Mouse (Mus musculus): ENCODE data around the gene Klra2.

The Klra2 gene

DNA sequence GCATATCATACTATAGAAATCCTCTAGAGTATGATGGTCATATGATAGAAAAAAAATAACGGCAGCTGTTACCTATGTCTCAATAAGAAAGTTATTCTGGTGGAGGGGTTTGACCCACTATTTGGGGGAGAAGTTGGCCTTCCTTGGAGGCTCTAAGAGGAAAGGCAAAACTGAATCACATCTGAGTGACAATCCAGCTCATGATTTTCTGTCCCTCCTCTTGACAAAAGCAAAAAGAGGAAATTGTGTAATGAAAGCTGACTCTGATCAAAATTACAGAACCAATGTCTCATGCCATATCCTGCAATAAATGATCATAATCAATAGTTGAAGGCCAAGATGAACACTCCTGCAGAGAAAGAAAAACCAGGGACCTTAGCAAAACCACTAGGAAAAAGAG, 25.1 kb upstream of the Klra2 start:
- no peaks in the 10 kb centered on the region for H3K36me3 ChIP-seq (ENCODE audit: insufficient read depth, low read length)
- no peak overlapping the region for H3K4me3 ChIP-seq (replicated peaks; ENCODE audit: low read length)
- no peaks in the 10 kb centered on the region for H3K27me3 ChIP-seq (ENCODE audit: insufficient read depth, low read length)
- no peaks in the 10 kb centered on the region for H3K4me1 ChIP-seq (replicated peaks; ENCODE audit: low read depth, low read length)
- TF ChIP-seq CTCF (conservative IDR thresholded peaks at IDR 0.05; ENCODE audit: low read length) = no peak
- no peak for TF ChIP-seq POU5F1 (IDR thresholded peaks at IDR 0.05; ENCODE audit: borderline replicate concordance, low read length)
- TF ChIP-seq NANOG (IDR thresholded peaks at IDR 0.05; ENCODE audit: borderline replicate concordance, low read length) = no peak
- H3K9me3 ChIP-seq (ENCODE audit: low read length) = no peaks in the 10 kb centered on the region

DNA sequence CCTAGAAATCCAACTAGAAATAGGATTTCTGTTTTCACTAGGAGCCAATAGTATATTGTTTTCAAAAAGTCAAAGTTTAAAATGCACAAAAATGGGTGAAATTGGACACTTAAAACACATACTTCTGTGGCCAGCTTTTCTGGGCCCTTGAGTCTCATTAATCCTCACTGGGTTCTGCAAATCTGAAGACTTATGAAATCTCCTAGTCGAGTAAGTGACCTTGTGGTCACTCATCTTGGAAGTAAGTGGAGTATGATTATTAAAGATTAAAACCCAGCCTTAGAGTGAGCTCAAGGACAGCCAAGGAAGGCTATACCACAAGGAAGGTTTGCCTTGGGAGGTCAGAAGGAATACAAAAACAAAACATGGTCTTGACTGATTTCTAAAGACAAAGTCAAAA, 23.1 kb upstream of the Klra2 start:
- TF ChIP-seq NANOG (IDR thresholded peaks at IDR 0.05; ENCODE audit: borderline replicate concordance, low read length) (no peak), CTCF (conservative IDR thresholded peaks at IDR 0.05; ENCODE audit: low read length) (no peak), POU5F1 (IDR thresholded peaks at IDR 0.05; ENCODE audit: borderline replicate concordance, low read length) (no peak)

DNA sequence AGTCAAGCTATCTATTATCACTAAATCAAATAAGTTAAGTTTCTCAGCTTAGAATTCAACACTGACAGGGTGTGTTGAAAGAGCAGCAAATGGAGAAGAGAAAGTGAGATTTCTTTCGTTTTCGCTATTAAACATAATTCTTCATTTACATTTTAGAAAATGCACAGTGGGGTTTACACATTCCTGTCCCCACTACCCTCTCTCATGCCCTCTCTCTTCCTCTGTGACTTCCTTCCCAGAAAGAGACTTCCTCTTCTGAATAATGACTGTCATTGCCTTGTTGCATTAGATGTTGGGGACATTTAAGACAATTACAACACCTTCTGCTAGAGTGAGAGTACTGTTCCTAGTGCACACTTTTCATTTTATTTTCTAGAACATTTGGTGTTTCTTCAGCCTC, 22.4 kb upstream of the Klra2 start:
- Histone ChIP-seq H3K9me3 (ENCODE audit: low read length) (no peaks in the 10 kb centered on the region), H3K4me3 (replicated peaks; ENCODE audit: low read length) (no peak overlapping the region), H3K27me3 (ENCODE audit: insufficient read depth, low read length) (no peaks in the 10 kb centered on the region), H3K36me3 (ENCODE audit: insufficient read depth, low read length) (no peaks in the 10 kb centered on the region), H3K4me1 (replicated peaks; ENCODE audit: low read depth, low read length) (no peaks in the 10 kb centered on the region)
- TF ChIP-seq POU5F1 (IDR thresholded peaks at IDR 0.05; ENCODE audit: borderline replicate concordance, low read length) (no peak), NANOG (IDR thresholded peaks at IDR 0.05; ENCODE audit: borderline replicate concordance, low read length) (no peak), CTCF (conservative IDR thresholded peaks at IDR 0.05; ENCODE audit: low read length) (no peak)

More for the DNA sequence above, 23.1 kb upstream of the Klra2 start:
- Histone ChIP-seq H3K4me3 (replicated peaks; ENCODE audit: low read length) (no peak overlapping the region), H3K36me3 (ENCODE audit: insufficient read depth, low read length) (no peaks in the 10 kb centered on the region), H3K27me3 (ENCODE audit: insufficient read depth, low read length) (no peaks in the 10 kb centered on the region), H3K9me3 (ENCODE audit: low read length) (no peaks in the 10 kb centered on the region), H3K4me1 (replicated peaks; ENCODE audit: low read depth, low read length) (no peaks in the 10 kb centered on the region)

DNA sequence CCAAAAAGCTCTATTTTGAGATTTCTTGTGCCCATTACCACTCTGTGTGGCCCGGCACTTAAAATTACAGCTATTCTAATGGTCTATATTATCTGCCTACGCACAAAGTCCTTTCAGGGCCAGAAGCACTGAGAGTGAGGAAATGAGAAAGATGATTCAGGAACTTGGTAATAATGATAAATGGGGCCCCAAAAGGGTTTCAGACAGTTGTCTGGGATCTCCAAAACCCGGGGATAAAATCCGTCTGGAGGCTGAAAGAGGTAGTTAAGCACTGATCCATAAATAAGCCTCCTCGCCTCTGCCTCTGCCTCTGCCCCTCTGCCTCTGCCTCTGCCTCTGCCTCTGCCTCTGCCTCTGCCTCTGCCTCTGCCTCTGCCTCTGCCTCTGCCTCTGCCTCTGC, 17.0 kb upstream of the Klra2 start:
- Histone ChIP-seq H3K4me3 (replicated peaks; ENCODE audit: low read length) (no peak overlapping the region), H3K27me3 (ENCODE audit: insufficient read depth, low read length) (no peaks in the 10 kb centered on the region), H3K36me3 (ENCODE audit: insufficient read depth, low read length) (no peaks in the 10 kb centered on the region), H3K4me1 (replicated peaks; ENCODE audit: low read depth, low read length) (no peaks in the 10 kb centered on the region), H3K9me3 (ENCODE audit: low read length) (no peaks in the 10 kb centered on the region)
- TF ChIP-seq NANOG (IDR thresholded peaks at IDR 0.05; ENCODE audit: borderline replicate concordance, low read length) (no peak), POU5F1 (IDR thresholded peaks at IDR 0.05; ENCODE audit: borderline replicate concordance, low read length) (no peak), CTCF (conservative IDR thresholded peaks at IDR 0.05; ENCODE audit: low read length) (no peak)

DNA sequence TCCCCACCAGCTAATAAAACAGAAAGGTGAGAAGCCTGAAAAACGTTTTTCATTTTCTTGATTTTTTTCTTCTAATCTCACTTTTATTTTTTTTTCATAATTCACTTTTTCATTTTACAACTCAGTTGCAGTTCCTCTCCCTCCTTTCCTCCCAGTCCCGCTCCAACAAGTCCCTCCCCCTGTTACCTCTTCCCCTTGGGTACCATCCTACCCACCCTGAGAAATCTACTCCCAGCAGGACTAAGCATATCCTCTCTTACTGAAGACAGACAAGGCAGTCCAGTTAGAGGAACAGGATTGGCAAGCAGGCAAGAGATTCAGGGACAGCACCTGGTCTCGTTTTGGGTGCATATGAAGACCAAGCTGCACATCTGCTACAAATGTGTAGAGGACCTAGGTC, 15.6 kb upstream of the Klra2 start:
- Histone ChIP-seq H3K9me3 (ENCODE audit: low read length) (no peaks in the 10 kb centered on the region), H3K4me1 (replicated peaks; ENCODE audit: low read depth, low read length) (no peaks in the 10 kb centered on the region), H3K36me3 (ENCODE audit: insufficient read depth, low read length) (no peaks in the 10 kb centered on the region), H3K4me3 (replicated peaks; ENCODE audit: low read length) (no peak overlapping the region), H3K27me3 (ENCODE audit: insufficient read depth, low read length) (no peaks in the 10 kb centered on the region)
- no peak for TF ChIP-seq CTCF (conservative IDR thresholded peaks at IDR 0.05; ENCODE audit: low read length)
- TF ChIP-seq NANOG (IDR thresholded peaks at IDR 0.05; ENCODE audit: borderline replicate concordance, low read length) = no peak
- TF ChIP-seq POU5F1 (IDR thresholded peaks at IDR 0.05; ENCODE audit: borderline replicate concordance, low read length) = no peak

DNA sequence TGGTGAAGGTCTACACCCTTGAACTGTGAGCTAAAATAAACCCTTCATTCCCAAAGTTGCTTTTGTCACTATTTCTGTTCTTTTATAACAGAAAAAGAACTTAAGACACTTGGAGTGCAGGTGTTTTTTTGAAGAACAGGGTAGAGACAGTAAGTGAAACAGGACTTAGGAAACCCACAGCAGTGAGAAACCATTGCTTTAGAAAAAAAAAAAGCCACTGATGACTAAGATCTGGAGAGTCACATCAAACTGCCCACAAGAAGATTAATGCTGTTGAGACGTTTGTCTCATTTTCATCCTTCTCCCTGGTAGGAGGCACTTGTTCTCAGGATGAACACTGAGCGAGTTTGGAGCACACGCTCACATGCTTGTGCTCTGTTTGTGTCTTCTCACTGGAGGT, 14.8 kb upstream of the Klra2 start:
- H3K36me3 ChIP-seq (ENCODE audit: insufficient read depth, low read length) = no peaks in the 10 kb centered on the region
- no peaks in the 10 kb centered on the region for H3K27me3 ChIP-seq (ENCODE audit: insufficient read depth, low read length)
- no peaks in the 10 kb centered on the region for H3K9me3 ChIP-seq (ENCODE audit: low read length)
- no peaks in the 10 kb centered on the region for H3K4me1 ChIP-seq (replicated peaks; ENCODE audit: low read depth, low read length)
- TF ChIP-seq NANOG (IDR thresholded peaks at IDR 0.05; ENCODE audit: borderline replicate concordance, low read length) = no peak
- no peak for TF ChIP-seq CTCF (conservative IDR thresholded peaks at IDR 0.05; ENCODE audit: low read length)
- TF ChIP-seq POU5F1 (IDR thresholded peaks at IDR 0.05; ENCODE audit: borderline replicate concordance, low read length) = no peak
- no peak overlapping the region for H3K4me3 ChIP-seq (replicated peaks; ENCODE audit: low read length)

DNA sequence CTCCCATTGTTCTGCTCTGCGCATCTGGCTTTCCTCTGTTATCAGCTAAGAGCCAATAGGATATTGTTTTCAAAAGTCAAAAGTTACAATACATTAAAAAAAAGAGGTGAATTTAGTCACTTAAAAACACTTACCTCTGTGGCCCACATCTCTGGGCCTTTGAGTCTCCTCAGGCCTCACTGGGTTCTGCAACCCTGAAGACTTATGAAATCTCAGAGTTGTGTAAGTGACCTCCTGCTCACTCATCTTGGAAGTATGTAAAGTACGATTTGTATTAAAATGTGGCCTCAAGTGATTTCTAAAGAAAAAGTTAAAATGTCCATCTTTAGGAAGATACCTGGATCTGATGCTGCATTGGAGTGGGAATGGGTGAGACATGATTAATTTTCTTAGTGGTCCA, 2.1 kb downstream of the Klra2 start:
- TF ChIP-seq CTCF (conservative IDR thresholded peaks at IDR 0.05; ENCODE audit: low read length) = no peak
- TF ChIP-seq NANOG (IDR thresholded peaks at IDR 0.05; ENCODE audit: borderline replicate concordance, low read length) = no peak
- no peak for TF ChIP-seq POU5F1 (IDR thresholded peaks at IDR 0.05; ENCODE audit: borderline replicate concordance, low read length)
- no peaks in the 10 kb centered on the region for H3K36me3 ChIP-seq (ENCODE audit: insufficient read depth, low read length)
- no peaks in the 10 kb centered on the region for H3K9me3 ChIP-seq (ENCODE audit: low read length)
- H3K4me1 ChIP-seq (replicated peaks; ENCODE audit: low read depth, low read length) = no peaks in the 10 kb centered on the region
- no peaks in the 10 kb centered on the region for H3K27me3 ChIP-seq (ENCODE audit: insufficient read depth, low read length)
- no peak overlapping the region for H3K4me3 ChIP-seq (replicated peaks; ENCODE audit: low read length)

Measured in E14TG2a.4 (cell line).